Mouse (Mus musculus) CD4-positive, CD25-positive, alpha-beta regulatory T cell, adult 2 months (primary cell): ENCODE data around the gene Itm2b.

ENCODE experiments used
- DNase-seq: peaks from one replicate; pipeline ENCODE4 v3.0.0-alpha.2; 2012; ENCODE audit warnings: low read depth, low spot score

The Itm2b gene

GRCm38 (mm10) chr14:73324634-73325455, 60.2 kb downstream of the Itm2b start:
- DNase-seq: peak; percentile 53

DNA sequence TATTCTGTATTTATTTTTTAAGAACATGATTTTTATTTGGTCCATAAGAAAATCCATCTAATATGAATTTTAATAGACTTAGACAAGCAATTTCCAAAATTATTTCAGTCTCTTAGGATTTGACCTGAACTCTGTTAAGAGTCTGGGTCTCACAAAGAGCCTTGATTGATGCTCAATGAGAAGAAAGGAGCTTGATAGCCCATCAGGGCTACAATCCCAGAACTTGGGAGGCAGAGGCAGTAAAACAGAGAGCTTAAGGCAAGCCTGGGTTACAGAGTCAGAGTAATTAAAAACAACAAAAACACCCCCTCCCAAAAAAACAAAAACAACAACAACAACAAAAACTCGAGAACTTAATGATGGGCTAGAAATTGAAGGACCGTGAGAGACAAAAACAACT, 61.1 kb downstream of the Itm2b start:
- no peak for DNase-seq

- DNase-seq: no peak
Observed at GRCm38 (mm10) chr14:73322142-73322541, 62.9 kb downstream of the Itm2b start.

- no peak for DNase-seq
Observed at GRCm38 (mm10) chr14:73316933-73317332, 68.2 kb downstream of the Itm2b start.

DNA sequence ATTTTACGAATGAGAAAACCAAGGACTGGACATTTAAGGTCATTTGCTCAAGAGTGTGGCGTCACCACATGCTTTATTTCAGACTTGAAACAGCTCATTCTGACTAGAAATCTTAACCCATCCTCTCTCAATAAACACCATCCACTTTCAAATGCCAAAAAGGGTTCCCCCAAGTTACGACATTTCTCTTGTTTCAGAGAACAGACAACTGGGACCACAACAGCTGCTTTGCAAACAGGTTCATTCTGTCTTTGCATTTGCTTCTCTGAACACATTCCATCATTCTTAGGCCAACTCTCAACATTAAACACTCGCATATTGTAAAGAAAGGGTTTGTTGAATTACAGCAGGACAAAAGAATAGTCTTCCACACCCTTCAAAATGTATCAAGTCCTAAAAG, 71.2 kb downstream of the Itm2b start:
- no peak for DNase-seq

DNA sequence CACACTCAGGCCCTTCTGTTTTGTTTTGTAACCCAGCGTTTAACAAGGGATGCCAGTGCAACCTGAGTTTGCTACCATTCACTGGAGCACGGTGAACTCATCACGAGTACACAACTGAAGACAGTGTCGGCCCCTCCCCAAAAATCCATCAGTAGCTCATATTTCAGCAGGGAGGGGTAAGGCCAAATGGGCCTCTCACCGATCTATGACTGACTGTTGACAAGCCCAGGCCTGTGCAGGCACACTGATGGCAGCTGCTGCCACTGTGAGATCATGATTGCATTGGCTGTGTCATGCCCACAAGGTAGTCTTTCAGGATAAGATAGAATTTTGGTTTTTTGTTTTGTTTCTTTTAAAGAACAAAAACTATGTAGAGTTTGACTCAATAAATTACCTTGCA, 71.7 kb downstream of the Itm2b start:
- DNase-seq: no peak

DNA sequence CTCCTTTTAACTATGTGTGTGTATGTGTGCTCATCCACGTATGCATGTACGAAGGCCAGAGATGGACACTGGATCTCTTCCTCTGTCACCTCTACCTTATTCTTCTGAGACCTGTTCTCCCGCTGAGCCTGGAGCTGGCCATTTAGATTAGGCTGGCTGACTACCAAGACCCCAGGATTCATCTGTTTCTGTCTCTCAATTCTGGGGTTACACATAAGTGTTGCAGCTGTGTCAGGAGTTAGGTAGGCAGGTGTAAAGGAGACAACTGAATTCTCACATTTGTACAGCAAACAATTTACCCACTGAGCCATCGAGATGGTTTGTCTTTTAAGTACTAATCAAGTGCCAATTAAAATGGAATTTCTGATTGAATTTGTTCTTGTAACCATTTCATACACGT, 72.2 kb downstream of the Itm2b start:
- no peak for DNase-seq
